Mouse (Mus musculus) CD4-positive, CD25-positive, alpha-beta regulatory T cell (primary cell): ENCODE data around the gene Nckap1l. TPM values are rescaled to one million over a fixed set of nuclear protein-coding genes. Genes with fewer than 3 reads are reported as not detected.

ENCODE experiments used
- polyA plus RNA-seq: library from polyadenylated mRNA; unstranded; fragments of 100-300 nt; shearing (Covaris generic); gene quantifications from one replicate; pipeline ENCODE4 v1.2.1, GENCODE M21; 2017

Nckap1l gene
- 148 TPM for polyA plus RNA-seq

GRCm38 (mm10) chr15:103453551-103454218 lies at the start of gene Nckap1l:
Gene Nckap1l, plus strand, starts transcription at chr15:103453794.

GRCm38 (mm10) chr15:103430241-103430640 lies 23.4 kb upstream of the Nckap1l start, which contains the start of gene Gtsf1:
Gene Gtsf1, minus strand, starts transcription at chr15:103430470.

DNA sequence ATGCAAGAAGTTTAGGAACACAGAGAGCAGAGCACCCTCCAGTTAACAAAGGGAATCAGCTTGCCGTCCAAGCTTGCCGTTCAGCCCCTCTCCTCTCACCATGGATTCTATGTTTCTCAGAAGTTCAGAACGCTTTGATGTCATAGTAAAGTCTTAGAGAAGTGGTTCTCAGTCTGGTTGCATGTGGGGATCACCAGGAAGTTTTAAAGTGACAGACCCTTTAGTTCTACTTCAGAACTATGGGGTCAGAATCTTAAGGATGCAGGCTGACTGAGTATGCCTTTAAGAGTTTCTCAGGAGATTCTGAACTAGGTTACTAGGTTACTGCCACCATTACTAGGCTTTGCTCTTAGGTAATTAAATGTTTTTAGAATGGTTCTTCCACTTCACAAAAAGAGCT lies 5.2 kb upstream of the Nckap1l start, which contains the start of gene Gtsf2:
TSS of gene Gtsf2 (minus strand) at position 101 of the 400 bp plus-strand sequence.

DNA sequence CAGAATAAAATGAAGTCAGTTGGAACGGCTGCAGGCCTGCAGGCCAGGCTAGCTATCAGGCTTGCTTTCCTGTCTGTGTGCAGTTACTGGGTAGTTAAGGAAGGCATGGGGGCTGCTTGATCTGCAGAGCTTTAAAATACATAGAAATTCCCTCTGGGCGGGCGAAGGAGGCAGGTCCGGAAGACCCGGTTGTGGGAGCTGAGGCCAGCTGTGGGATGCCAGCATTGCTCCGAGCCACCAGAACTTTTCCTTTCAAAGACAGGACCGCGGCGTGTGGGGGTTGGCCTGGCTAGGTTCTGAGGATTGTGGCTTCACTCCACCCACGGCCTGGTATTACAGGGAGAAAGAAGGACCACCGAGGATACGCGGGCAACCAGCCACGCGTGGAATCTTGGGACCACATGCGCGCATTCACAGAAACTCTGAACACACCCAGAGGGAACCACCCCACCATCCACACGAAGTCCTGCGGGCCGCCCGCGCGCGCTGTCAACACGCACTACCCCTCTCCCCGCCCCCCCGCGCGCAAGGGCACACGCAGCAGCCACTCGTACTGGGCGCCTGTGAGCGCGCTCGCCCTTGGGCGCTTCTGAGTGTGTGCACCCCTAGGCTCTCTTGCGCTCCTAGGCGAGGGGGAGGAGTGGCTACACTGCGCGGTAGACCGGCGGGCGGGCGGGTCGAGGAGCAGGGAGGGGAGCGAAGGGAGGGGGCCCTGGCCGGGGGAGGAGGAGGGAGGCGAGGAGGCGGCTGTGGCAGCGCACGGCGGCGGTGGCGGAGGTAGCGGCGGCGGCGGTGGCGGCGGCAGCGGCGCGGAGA lies 49.0 kb downstream of the Nckap1l start, which contains the start of gene Pde1b:
TSS of gene Pde1b (plus strand) at position 600 of the 816 bp plus-strand sequence.

GRCm38 (mm10) chr15:103537822-103538213 lies 84.2 kb downstream of the Nckap1l start, which contains the start of gene Ppp1r1a:
Gene Ppp1r1a, minus strand, starts transcription at chr15:103538003.

Other genes with a start within 250 kb of the Nckap1l start
- 10.6 TPM for gene Cbx5, start 214.0 kb upstream of the Nckap1l start, polyA plus RNA-seq
- 145 TPM for gene Hnrnpa1, start 213.4 kb upstream of the Nckap1l start, polyA plus RNA-seq
- 0.55 TPM for gene Nfe2, start 195.4 kb upstream of the Nckap1l start, polyA plus RNA-seq
- gene Copz1, start 181.1 kb upstream of the Nckap1l start, polyA plus RNA-seq = 176 TPM
- not detected for gene Gpr84, start 143.2 kb upstream of the Nckap1l start, polyA plus RNA-seq
- 0.13 TPM for gene Zfp385a, start 113.7 kb upstream of the Nckap1l start, polyA plus RNA-seq
- gene Itga5, start 87.0 kb upstream of the Nckap1l start, polyA plus RNA-seq = 7.7 TPM
- gene Gtsf1, start 23.3 kb upstream of the Nckap1l start, polyA plus RNA-seq = not detected
- not detected for gene Gtsf2, start 5.3 kb upstream of the Nckap1l start, polyA plus RNA-seq
- 9.4 TPM for gene Pde1b, start 49.2 kb downstream of the Nckap1l start, polyA plus RNA-seq
- 0.22 TPM for gene Ppp1r1a, start 84.2 kb downstream of the Nckap1l start, polyA plus RNA-seq
- gene Glycam1, start 111.3 kb downstream of the Nckap1l start, polyA plus RNA-seq = 0.28 TPM